In the genomic region with DNA sequence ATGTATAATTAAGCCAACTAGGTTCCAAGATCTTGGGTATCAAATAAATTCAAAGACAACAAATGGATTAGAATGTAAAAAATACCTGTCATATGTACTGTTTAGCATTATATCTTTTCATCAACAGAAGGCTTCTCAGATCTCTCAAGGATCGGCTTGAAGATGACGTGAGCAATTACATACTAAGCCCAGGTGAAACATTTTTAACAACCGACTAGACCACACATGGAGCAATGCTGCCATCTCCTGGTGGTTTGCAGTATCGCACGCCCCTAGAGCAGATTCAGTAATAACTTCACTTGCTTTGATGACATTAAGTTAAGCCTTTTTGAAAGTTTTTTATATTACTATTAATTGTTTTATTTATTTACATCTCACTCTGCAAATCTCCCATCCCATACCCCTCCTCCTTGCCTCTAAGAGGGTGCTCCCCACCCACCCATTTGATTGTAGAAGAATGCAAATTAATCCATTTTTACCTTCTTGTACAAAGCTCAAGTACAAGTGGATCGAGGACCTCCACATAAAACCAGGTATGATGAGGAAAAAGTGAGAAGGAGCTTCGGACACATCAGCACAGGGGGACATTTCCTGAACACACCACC, we compare ENCODE assay signal across 8 mouse cellular contexts. TPM values are rescaled to one million over a fixed set of nuclear protein-coding genes. Genes with fewer than 3 reads are reported as not detected.
A peak's percentile ranks its signal among the peaks of the same experiment; 100 is the strongest.
DNase-seq lines count a peak whose midpoint lies in the region; ATAC-seq and TF ChIP-seq lines count a peak whose summit lies in the region.

No protein-coding gene starts in this region.

- no peaks in the 10 kb centered on the region for H3K27me3 ChIP-seq in Patski

- in situ Hi-C loops in Patski (cut with MboI; ENCODE audit: low pct_unique_long_range_greater_than_20kb): loop anchor here (5.0 to 10.0 kb wide), 3 partner anchors 77 to 182 kb away; a partner anchor contains a TSS

- H3K4me3 ChIP-seq in lung, adult 2 months (replicated peaks; ENCODE audit: extremely low read depth, low read depth, low read length): no peak overlapping the region

- TF ChIP-seq POLR2A in lung, adult 2 months (IDR thresholded peaks at IDR 0.05; ENCODE audit: borderline replicate concordance, extremely low read depth, low read depth, low read length): no peak

- no peak for ATAC-seq in Patski
- no peak for ATAC-seq in erythroid progenitor cell, adult 5-6 weeks (replicated peaks; ENCODE audit: low FRiP score, poor library complexity, severe bottlenecking)

- 14% methylated on average over 7 of the region's 7 CpGs for WGBS in lung, adult 2 months

- no peaks in the 10 kb centered on the region for H3K4me1 ChIP-seq in lung, adult 2 months (ENCODE audit: control insufficient read depth, insufficient read depth, low read length)

- DNase-seq in CD4-positive helper T cell, adult 2 months (ENCODE audit: low read depth, low spot score): peak; percentile 82
- DNase-seq in Patski (ENCODE audit: low read depth, low spot score): no peak
- peak; percentile 75 to 83 for DNase-seq in cerebellum, postnatal 10 days
- peak; percentile 51 for DNase-seq in gastrocnemius, postnatal 10 days
- peak; percentile 45 to 73 for DNase-seq in kidney, postnatal 25 days
- DNase-seq in lung, adult 2 months: peak; percentile 49
- peak; percentile 45 for DNase-seq in retina, adult 2 months (ENCODE audit: low read depth, low spot score)

- POLR2A ChIA-PET in Patski (lab: Charles Lee): no interaction called here

- peak; percentile 77 for TF ChIP-seq CTCF in Patski (IDR thresholded peaks at IDR 0.05)
- peak; percentile 95 for TF ChIP-seq CTCF in lung, adult 2 months (IDR thresholded peaks at IDR 0.05; ENCODE audit: insufficient read depth, low read length)

- CTCF ChIA-PET in Patski (lab: Charles Lee): interaction anchor here (0.7 to 3.6 kb wide), 14 partner anchors 9 to 126 kb away, joined by 3 to 19 read pairs (median 4); no protein-coding TSS in a partner anchor

RNA-seq across cellular contexts. Expression of a gene that starts 11.2 kb away (rescaled TPM):
- polyA plus RNA-seq in Patski (2021): 11.4 TPM
- total RNA-seq in gastrocnemius, postnatal 10 days (2021): 10 to 100 TPM; 10.4 to 11.2 TPM
- 34.8 and 37.3 TPM in 2 replicates for polyA plus RNA-seq in lung, adult 2 months (2012; rRNA removed)
- 19.1 and 28.9 TPM in 2 replicates for total RNA-seq in erythroid progenitor cell, adult 5-6 weeks (2015; ENCODE audit: low replicate concordance)
- total RNA-seq in erythroid progenitor cell, adult 5-6 weeks (2017; ENCODE audit: low replicate concordance): 23.1 and 24.3 TPM in 2 replicates

RNA-seq across cellular contexts. Expression of a gene that starts 15.5 kb away (rescaled TPM):
- polyA plus RNA-seq in Patski (2021): 29.3 TPM
- total RNA-seq in gastrocnemius, postnatal 10 days (2021): 10 to 100 TPM; 19.0 to 20.9 TPM
- polyA plus RNA-seq in lung, adult 2 months (2012; rRNA removed): 21.7 and 29.0 TPM in 2 replicates
- 5.8 and 6.7 TPM in 2 replicates for total RNA-seq in erythroid progenitor cell, adult 5-6 weeks (2015; ENCODE audit: low replicate concordance)
- total RNA-seq in erythroid progenitor cell, adult 5-6 weeks (2017; ENCODE audit: low replicate concordance): 8.6 and 29.0 TPM in 2 replicates

RNA-seq across cellular contexts. Expression of a gene that starts 51.4 kb away (rescaled TPM):
- 42.7 TPM for polyA plus RNA-seq in Patski (2021)
- 10 to 100 TPM; 17.9 to 19.1 TPM for total RNA-seq in gastrocnemius, postnatal 10 days (2021)
- 3.4 and 5.5 TPM in 2 replicates for polyA plus RNA-seq in lung, adult 2 months (2012; rRNA removed)
- total RNA-seq in erythroid progenitor cell, adult 5-6 weeks (2015; ENCODE audit: low replicate concordance): 1.1 TPM in 1 of 2 replicates, not detected in the other
- total RNA-seq in erythroid progenitor cell, adult 5-6 weeks (2017; ENCODE audit: low replicate concordance): 0.90 and 1.5 TPM in 2 replicates

Comparison
In these comparisons a context has a peak if more than half of its experiments do, and no peak if none do; other contexts are left out.
1. RNA of a gene that starts 51.4 kb away (total RNA-seq): 17.9 to 19.1 TPM in gastrocnemius, postnatal 10 days; 0.90 to 1.5 TPM in erythroid progenitor cell, adult 5-6 weeks; every median in the first group is over 4 times any median in the second.